Mouse (Mus musculus) olfactory bulb, adult 2 months (tissue): ENCODE data around the gene Nrbp1.

ENCODE experiments used
- CTCF ChIP-seq: fragments of 200-500 bp; IDR thresholded peaks from 2 replicates; pipeline ENCODE4 v1.5.1; 2012; ENCODE audit warnings: low read depth, mild to moderate bottlenecking, low read length, moderate library complexity; ENCODE audit not compliant: insufficient read depth
- POLR2A ChIP-seq: fragments of 200-500 bp; IDR thresholded peaks from 2 replicates; pipeline ENCODE4 v1.6.1; 2012; ENCODE audit warnings: mild to moderate bottlenecking, low read depth, low read length, moderate library complexity; ENCODE audit not compliant: insufficient read depth

DNA sequence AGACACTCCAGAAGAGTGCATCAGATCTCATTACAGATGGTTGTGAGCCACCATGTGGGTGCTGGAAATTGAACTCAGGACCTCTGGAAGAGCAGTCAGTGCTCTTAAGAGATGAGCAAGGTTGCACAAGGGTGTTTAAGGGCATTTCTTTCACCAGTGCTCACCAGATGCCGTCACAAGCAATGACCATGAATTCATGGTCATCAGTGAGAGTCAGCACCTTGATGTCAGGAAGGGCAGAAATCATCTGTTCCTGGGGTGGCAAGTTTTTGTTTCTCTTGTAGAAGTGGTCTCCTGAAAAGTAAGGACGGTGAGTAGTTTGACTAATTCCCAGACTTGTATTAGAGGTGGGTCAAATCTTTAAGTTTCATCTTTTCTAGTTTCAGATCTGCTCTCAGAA, 36.8 kb upstream of the Nrbp1 start:
- TF ChIP-seq POLR2A (no peak), CTCF (no peak)
